Mouse (Mus musculus) cerebellum, adult 2 months (tissue): ENCODE measurements around the gene Ireb2. TPM values are rescaled to one million over a fixed set of nuclear protein-coding genes. Genes with fewer than 3 reads are reported as not detected.
"Not testable (repeated sequence)": the region's sequence is repeated elsewhere in the genome, so short reads cannot be mapped to it uniquely, and the experiment has no call there.

Source experiments
- DNase-seq, 2 experiments: peaks; one replicate each; pipeline ENCODE4 v3.0.0; 2021
- H3K27ac ChIP-seq: fragments of 200-500 bp; 2 replicates; pipeline ENCODE4 v1.5.1; 2012; ENCODE audit warnings: low read length, control low read depth, inconsistent platforms; ENCODE audit not compliant: insufficient read depth
- H3K27me3 ChIP-seq: fragments of 200-500 bp; 2 replicates; pipeline ENCODE4 v1.6.1; 2012; ENCODE audit warnings: inconsistent platforms, mild to moderate bottlenecking, low read length, moderate library complexity; ENCODE audit not compliant: control insufficient read depth, insufficient read depth
- H3K4me1 ChIP-seq: fragments of 200-500 bp; 2 replicates; pipeline ENCODE4 v1.6.1; 2011; ENCODE audit warnings: low read length; ENCODE audit not compliant: control insufficient read depth, insufficient read depth
- H3K4me3 ChIP-seq: fragments of 200-500 bp; replicated peaks from 2 replicates; pipeline ENCODE3; 2011; ENCODE audit warnings: mild to moderate bottlenecking, low read depth, low read length, control low read depth; ENCODE audit not compliant: insufficient read depth
- CTCF ChIP-seq: fragments of 200-500 bp; IDR thresholded peaks from 2 replicates; pipeline ENCODE4 v1.5.1; 2011; ENCODE audit warnings: low read depth, mild to moderate bottlenecking, control low read depth, low read length, moderate library complexity, borderline replicate concordance; ENCODE audit not compliant: insufficient read depth
- POLR2A ChIP-seq: fragments of 200-500 bp; IDR thresholded peaks from 2 replicates; pipeline ENCODE4 v1.6.1; 2011; ENCODE audit warnings: low read length, control low read depth, borderline replicate concordance; ENCODE audit not compliant: insufficient read depth
- WGBS: fragments of 180-500 bp; shearing (Covaris S2); methylation state at CpG from one replicate; pipeline ENCODE4 v1.1.7; 2018; 5-methylcytosine and 5-hydroxymethylcytosine counted together
- polyA plus RNA-seq: library from polyadenylated mRNA; depleted of rRNA; stranded (reverse); fragments of >200 nt; gene quantifications from 2 replicates; pipeline ENCODE4 v1.2.3, GENCODE M21; 2012; rRNA removed

The Ireb2 gene
- polyA plus RNA-seq, 1 experiment, result 28.0 TPM

DNA sequence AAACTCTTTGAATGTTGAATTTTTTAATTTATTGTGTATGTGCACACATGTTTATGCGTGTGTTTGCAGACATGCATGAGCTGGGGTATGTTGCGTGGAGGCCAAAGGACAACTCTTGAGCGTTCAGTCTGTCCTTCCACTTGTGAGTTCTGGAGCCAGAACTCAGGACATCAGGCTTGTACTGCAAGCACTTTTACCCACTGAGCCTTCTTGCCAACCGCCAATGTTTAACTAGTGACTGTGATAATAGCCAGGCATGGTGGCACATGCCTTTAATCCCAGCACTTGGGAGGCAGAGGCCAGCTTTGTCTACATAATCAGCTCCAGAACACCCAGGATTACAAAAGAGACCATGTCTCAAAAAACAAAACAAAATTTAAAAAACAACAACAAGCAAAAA lies 78.5 kb downstream of the Ireb2 start:
- H3K4me3 ChIP-seq, result no peak overlapping the region
- no peaks in the 10 kb centered on the region for H3K27me3 ChIP-seq
- no peaks in the 10 kb centered on the region for H3K4me1 ChIP-seq
- no peak overlapping the region for H3K27ac ChIP-seq
- no peak for TF ChIP-seq CTCF
- no peak for TF ChIP-seq POLR2A
- no peak for DNase-seq
- 93% methylated on average over 4 of the region's 4 CpGs for WGBS

- no peaks in the 10 kb centered on the region for H3K27me3 ChIP-seq
- DNase-seq, result no peak
- H3K4me3 ChIP-seq, result no peak overlapping the region
- H3K27ac ChIP-seq, result no peak overlapping the region
- H3K4me1 ChIP-seq, result no peaks in the 10 kb centered on the region
- WGBS, result 66% methylated on average over 2 of the region's 2 CpGs
- TF ChIP-seq CTCF (no peak), POLR2A (no peak)
Measured at GRCm38 (mm10) chr9:54944467-54944866, 80.9 kb downstream of the Ireb2 start.

DNA sequence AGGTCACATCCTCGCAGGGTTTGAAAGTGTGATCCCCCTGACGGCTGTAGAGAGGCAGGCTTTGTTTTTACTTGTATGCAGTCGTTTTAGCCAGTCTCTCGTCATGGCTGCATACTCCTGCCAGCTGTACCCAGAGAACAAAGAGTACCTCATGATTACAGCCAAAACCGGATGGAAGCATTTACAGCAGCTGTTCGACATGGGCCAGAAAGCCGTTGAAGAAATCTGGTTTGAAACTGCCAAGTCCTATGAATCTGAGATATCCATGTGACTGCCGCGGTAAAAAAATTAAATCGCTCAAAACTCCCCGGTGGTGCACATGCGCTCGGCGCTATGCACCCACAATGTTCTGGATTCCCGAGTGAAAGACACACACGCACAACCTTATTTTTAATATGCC lies 82.7 kb downstream of the Ireb2 start:
- H3K4me3 ChIP-seq, result no peak overlapping the region
- H3K27ac ChIP-seq, result no peak overlapping the region
- H3K4me1 ChIP-seq, result no peaks in the 10 kb centered on the region
- 49% methylated on average over 16 of the region's 16 CpGs for WGBS
- DNase-seq, result no peak
- no peaks in the 10 kb centered on the region for H3K27me3 ChIP-seq
- TF ChIP-seq POLR2A (no peak), CTCF (no peak)

GRCm38 (mm10) chr9:54949465-54949864 lies 85.9 kb downstream of the Ireb2 start:
- H3K27ac ChIP-seq, result no peak overlapping the region
- no peaks in the 10 kb centered on the region for H3K27me3 ChIP-seq
- no peak for DNase-seq
- no peak overlapping the region for H3K4me3 ChIP-seq
- no peak for TF ChIP-seq POLR2A
- no peak for TF ChIP-seq CTCF
- H3K4me1 ChIP-seq, result no peaks in the 10 kb centered on the region; the same call in 1 of the 2 replicates

- 40% methylated on average over 8 of the region's 8 CpGs for WGBS
- H3K27ac ChIP-seq, DNase-seq, H3K27me3 ChIP-seq, H3K4me1 ChIP-seq: not testable (repeated sequence)
- peak overlapping the region; percentile 74 for H3K4me3 ChIP-seq
Measured at GRCm38 (mm10) chr9:54950162-54950561, 86.6 kb downstream of the Ireb2 start.

DNA sequence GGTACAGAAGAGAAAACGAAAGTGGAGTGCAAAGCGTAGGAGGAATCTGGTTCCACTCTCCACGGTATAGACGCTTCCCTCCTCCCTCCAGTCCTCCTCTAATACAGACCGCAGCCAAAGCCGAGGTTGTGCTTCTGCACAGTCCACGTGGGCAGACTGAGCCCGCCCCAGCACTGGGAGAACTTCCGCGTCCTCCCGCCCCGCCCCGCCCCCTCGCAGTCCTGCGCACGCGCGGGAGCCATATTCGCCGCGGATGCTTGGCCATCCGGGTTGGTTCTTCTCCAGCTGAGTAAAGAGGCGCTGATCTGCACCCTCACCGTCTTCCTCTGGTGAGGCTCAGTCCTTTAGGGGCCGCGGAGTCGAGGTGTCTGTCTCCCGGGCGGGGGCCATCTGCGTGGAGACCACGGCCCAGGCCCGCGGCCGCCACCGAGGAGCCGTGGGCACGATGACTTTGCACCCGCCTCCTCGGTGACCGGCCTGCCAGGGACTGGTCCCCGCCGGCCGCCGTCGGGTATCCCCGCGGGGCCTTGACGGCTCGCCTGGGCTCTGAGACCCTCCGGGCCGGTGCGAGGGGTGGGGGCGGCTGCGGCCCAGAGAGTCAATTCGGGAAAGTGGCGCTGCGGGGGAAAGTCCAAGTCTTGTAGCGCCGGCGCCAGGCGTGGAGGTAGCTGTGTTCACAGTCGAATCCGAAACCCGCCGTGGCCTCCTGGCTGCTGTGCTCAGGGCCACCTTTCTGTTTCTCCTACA lies 87.2 kb downstream of the Ireb2 start, which contains the start of the genes Psma4 and AY074887:
Gene Psma4, plus strand, starts transcription at position 216 of the 747 bp plus-strand sequence.
Gene AY074887, minus strand, starts transcription at position 424 of the 747 bp plus-strand sequence.
- H3K4me3 ChIP-seq, result peak within 1 kb of the TSS; percentile 74
- no peaks in the 10 kb centered on the region for H3K27me3 ChIP-seq
- H3K4me1 ChIP-seq, result no peaks in the 10 kb centered on the region; the same call in 1 of the 2 replicates
- TF ChIP-seq CTCF (no peak), POLR2A (peak; percentile 88)
- DNase-seq, result peak; percentile 90 to 91
- under 1% methylated on average over 65 of the region's 65 CpGs for WGBS
- peak within 1 kb of the TSS; percentile 47; the same call in 1 of the 2 replicates for H3K27ac ChIP-seq

GRCm38 (mm10) chr9:54961059-54961458 lies 97.5 kb downstream of the Ireb2 start:
- Histone ChIP-seq H3K4me3 (no peak overlapping the region), H3K4me1 (no peaks in the 10 kb centered on the region), H3K27me3 (no peaks in the 10 kb centered on the region), H3K27ac (no peak overlapping the region)
- TF ChIP-seq POLR2A (no peak), CTCF (no peak)
- WGBS, result 90% methylated on average over 4 of the region's 4 CpGs
- DNase-seq, result no peak

Other genes with a start within 250 kb of the Ireb2 start
- gene Acsbg1, start 201.9 kb upstream of the Ireb2 start, polyA plus RNA-seq, result 270 and 289 TPM in 2 replicates
- 36.4 and 37.5 TPM in 2 replicates for gene Dnaja4, start 164.9 kb upstream of the Ireb2 start, polyA plus RNA-seq
- 65.3 and 69.6 TPM in 2 replicates for gene Wdr61, start 129.3 kb upstream of the Ireb2 start, polyA plus RNA-seq
- gene Crabp1, start 99.0 kb upstream of the Ireb2 start, polyA plus RNA-seq, result 4.9 and 5.5 TPM in 2 replicates
- 1.4 and 1.6 TPM in 2 replicates for gene Hykk, start 53.5 kb downstream of the Ireb2 start, polyA plus RNA-seq
- 148 and 156 TPM in 2 replicates for gene Psma4, start 87.0 kb downstream of the Ireb2 start, polyA plus RNA-seq
- gene AY074887, start 87.2 kb downstream of the Ireb2 start, polyA plus RNA-seq, result not detected in 2 replicates
- gene Chrna5, start 117.1 kb downstream of the Ireb2 start, polyA plus RNA-seq, result 0.05 and 0.22 TPM in 2 replicates
- 2.6 TPM in 2 replicates for gene Chrna3, start 162.8 kb downstream of the Ireb2 start, polyA plus RNA-seq
- gene Chrnb4, start 185.0 kb downstream of the Ireb2 start, polyA plus RNA-seq, result 2.7 and 3.1 TPM in 2 replicates